Mouse (Mus musculus) embryonic facial prominence, embryonic 11.5 days (tissue): ENCODE results near the gene Ptgir. TPM values are rescaled to one million over a fixed set of nuclear protein-coding genes. Genes with fewer than 3 reads are reported as not detected.
A peak's percentile ranks its signal among the peaks of the same experiment; 100 is the strongest.

Experiments used
- ATAC-seq: fragments of 200-750 bp; cut with Nextera tagmentation; replicated peaks from 2 replicates; pipeline ENCODE4 v1.8.0; 2017; ENCODE audit warnings: low read depth; ENCODE audit not compliant: insufficient number of reproducible peaks, low FRiP score, low TSS enrichment
- DNase-seq: peaks from one replicate; pipeline ENCODE4 v3.0.0-alpha.2; 2015; ENCODE audit warnings: low spot score
- H3K27ac ChIP-seq: fragments of 300-500 bp; sonication (generic); replicated peaks from 2 replicates; pipeline ENCODE4 v1.5.1; 2014; ENCODE audit warnings: mild to moderate bottlenecking, low read depth, low read length, control low read depth
- H3K27me3 ChIP-seq: fragments of 300-500 bp; sonication (generic); 2 replicates; pipeline ENCODE4 v1.6.1; 2014; ENCODE audit warnings: mild to moderate bottlenecking, low read length, moderate library complexity, mixed read lengths; ENCODE audit not compliant: control insufficient read depth, insufficient read depth
- H3K36me3 ChIP-seq: fragments of 300-500 bp; sonication (generic); replicated peaks from 2 replicates; pipeline ENCODE4 v1.6.1; 2014; ENCODE audit warnings: low read depth, mild to moderate bottlenecking, low read length, moderate library complexity, mixed read lengths; ENCODE audit not compliant: control insufficient read depth, insufficient read depth
- H3K4me1 ChIP-seq: fragments of 300-500 bp; sonication (generic); 2 replicates; pipeline ENCODE4 v1.6.1; 2014; ENCODE audit warnings: low read length, mixed read lengths; ENCODE audit not compliant: control insufficient read depth, insufficient read depth
- H3K4me2 ChIP-seq: fragments of 300-500 bp; sonication (generic); 2 replicates; pipeline ENCODE4 v1.6.1; 2014; ENCODE audit warnings: low read depth, mild to moderate bottlenecking, control low read depth, low read length, moderate library complexity
- H3K4me3 ChIP-seq: fragments of 300-500 bp; sonication (generic); 2 replicates; pipeline ENCODE4 v1.5.1; 2014; ENCODE audit warnings: low read depth, low read length, control low read depth
- H3K9ac ChIP-seq: fragments of 300-500 bp; sonication (generic); replicated peaks from 2 replicates; pipeline ENCODE4 v1.6.1; 2014; ENCODE audit warnings: mild to moderate bottlenecking, control low read depth, low read length
- H3K9me3 ChIP-seq: fragments of 300-500 bp; sonication (generic); replicated peaks from 2 replicates; pipeline ENCODE4 v1.6.1; 2016; ENCODE audit warnings: mild to moderate bottlenecking, low read length, inconsistent platforms, mixed read lengths; ENCODE audit not compliant: control insufficient read depth
- WGBS: fragments of 180-500 bp; shearing (Covaris S2); extraction: QIAGEN DNeasy Blood & Tissue Kit; methylation state at CpG from one replicate; pipeline ENCODE4 v1.1.7; 2014; 5-methylcytosine and 5-hydroxymethylcytosine counted together
- polyA plus RNA-seq: library from polyadenylated mRNA; unstranded; fragments of >200 nt; fragmentation: Nextera tagmentation; extraction: Ambion mirVana; gene quantifications from 2 replicates; pipeline ENCODE4 v1.2.1, GENCODE M21; 2014

Gene Ptgir
- polyA plus RNA-seq, 1 experiment from 2014 or later, result 0.87 TPM

DNA sequence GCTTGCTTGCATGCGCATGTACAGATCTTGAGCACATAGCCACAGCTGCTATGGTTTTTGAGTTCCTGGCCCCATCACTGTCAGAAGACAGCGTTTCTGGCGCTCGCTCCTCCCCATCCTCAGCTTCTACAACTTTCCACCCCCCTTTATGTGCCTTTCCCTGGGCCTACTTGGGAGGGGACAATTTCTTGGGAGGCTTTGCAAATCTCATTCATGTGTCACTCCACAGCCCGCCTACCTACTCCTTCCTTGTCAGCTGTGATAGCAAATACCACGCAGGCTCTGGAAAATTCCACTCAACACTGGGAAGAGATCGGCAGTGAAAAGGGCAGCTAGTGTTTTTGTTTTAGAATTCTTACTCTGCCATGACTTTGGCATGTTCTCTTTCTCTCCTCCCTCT is 34.0 kb downstream of the Ptgir start:
- H3K4me3 ChIP-seq, result no peak overlapping the region
- H3K4me1 ChIP-seq, result no peaks in the 10 kb centered on the region
- DNase-seq (no peak), ATAC-seq (no peak)
- H3K9me3 ChIP-seq, result no peaks in the 10 kb centered on the region
- H3K4me2 ChIP-seq, result no peak overlapping the region
- no peak overlapping the region for H3K27ac ChIP-seq
- no peak overlapping the region for H3K9ac ChIP-seq
- no peaks in the 10 kb centered on the region for H3K36me3 ChIP-seq
- H3K27me3 ChIP-seq, result peaks cover 3% of the 10 kb centered on the region
- 50% methylated on average over 7 of the region's 7 CpGs for WGBS

GRCm38 (mm10) chr7:16942861-16943260 is 36.6 kb downstream of the Ptgir start:
- no peak for DNase-seq
- ATAC-seq, result no peak
- peaks cover 28% of the 10 kb centered on the region for H3K27me3 ChIP-seq
- 61% methylated on average over 4 of the region's 4 CpGs for WGBS
- no peak overlapping the region for H3K9ac ChIP-seq
- H3K4me1 ChIP-seq, result peaks cover 11% of the 10 kb centered on the region
- H3K4me3 ChIP-seq, result no peak overlapping the region
- no peak overlapping the region for H3K27ac ChIP-seq
- no peaks in the 10 kb centered on the region for H3K9me3 ChIP-seq
- no peak overlapping the region for H3K4me2 ChIP-seq
- no peaks in the 10 kb centered on the region for H3K36me3 ChIP-seq

- peaks cover 41% of the 10 kb centered on the region for H3K27me3 ChIP-seq
- no peaks in the 10 kb centered on the region for H3K9me3 ChIP-seq
- no peaks in the 10 kb centered on the region for H3K36me3 ChIP-seq
- H3K4me1 ChIP-seq, result peaks cover 11% of the 10 kb centered on the region
- WGBS, result 14% methylated on average over 36 of the region's 36 CpGs
- ATAC-seq (peak; percentile 88), DNase-seq (peak; percentile 95)
- H3K9ac ChIP-seq, result peak within 1 kb of the TSS; percentile 80
- no peak within 1 kb of the TSS for H3K27ac ChIP-seq
- peak within 1 kb of the TSS; percentile 63 for H3K4me3 ChIP-seq
- peak within 1 kb of the TSS; percentile 87 for H3K4me2 ChIP-seq
Measured at GRCm38 (mm10) chr7:16944061-16944807, 37.9 kb downstream of the Ptgir start, which contains the start of gene Pnmal2. Pnmal2 (plus strand) TSS chr7:16944682.

GRCm38 (mm10) chr7:16944808-16945315 is 38.6 kb downstream of the Ptgir start:
- Histone ChIP-seq H3K27me3 (peaks cover 46% of the 10 kb centered on the region), H3K27ac (no peak overlapping the region), H3K36me3 (no peaks in the 10 kb centered on the region), H3K4me3 (peak overlapping the region; percentile 63), H3K4me2 (peak overlapping the region; percentile 87), H3K9me3 (no peaks in the 10 kb centered on the region), H3K4me1 (peaks cover 11% of the 10 kb centered on the region), H3K9ac (peak overlapping the region; percentile 80)
- WGBS, result 1% methylated on average over 22 of the region's 22 CpGs
- no peak for ATAC-seq
- DNase-seq, result no peak

- Histone ChIP-seq H3K9ac (no peak overlapping the region; the same call in 1 of the 2 replicates), H3K27ac (no peak overlapping the region), H3K4me3 (peak overlapping the region; percentile 63), H3K27me3 (peaks cover 46% of the 10 kb centered on the region), H3K36me3 (no peaks in the 10 kb centered on the region), H3K9me3 (no peaks in the 10 kb centered on the region), H3K4me1 (peaks cover 11% of the 10 kb centered on the region), H3K4me2 (peak overlapping the region; percentile 87)
- no peak for ATAC-seq
- 9% methylated on average over 17 of the region's 17 CpGs for WGBS
- DNase-seq, result no peak
Measured at GRCm38 (mm10) chr7:16945419-16945818, 39.1 kb downstream of the Ptgir start.

GRCm38 (mm10) chr7:16946441-16947348 is 40.4 kb downstream of the Ptgir start:
- H3K27me3 ChIP-seq, result peaks cover 46% of the 10 kb centered on the region
- H3K9me3 ChIP-seq, result no peaks in the 10 kb centered on the region
- peak overlapping the region; percentile 46 for H3K9ac ChIP-seq
- H3K4me1 ChIP-seq, result peaks cover 11% of the 10 kb centered on the region
- no peaks in the 10 kb centered on the region for H3K36me3 ChIP-seq
- ATAC-seq (no peak), DNase-seq (peak; percentile 30)
- H3K4me2 ChIP-seq, result peak overlapping the region; percentile 67
- WGBS, result 3% methylated on average over 52 of the region's 53 CpGs
- H3K27ac ChIP-seq, result no peak overlapping the region
- H3K4me3 ChIP-seq, result peak overlapping the region; percentile 36

GRCm38 (mm10) chr7:16947349-16947895 is 41.1 kb downstream of the Ptgir start:
- Histone ChIP-seq H3K4me1 (peaks cover 11% of the 10 kb centered on the region), H3K4me2 (peak overlapping the region; percentile 67), H3K27ac (no peak overlapping the region; the same call in 1 of the 2 replicates), H3K36me3 (no peaks in the 10 kb centered on the region), H3K9ac (peak overlapping the region; percentile 46), H3K9me3 (no peaks in the 10 kb centered on the region), H3K4me3 (peak overlapping the region; percentile 36), H3K27me3 (peaks cover 46% of the 10 kb centered on the region)
- 9% methylated on average over 21 of the region's 22 CpGs for WGBS
- ATAC-seq, result no peak
- DNase-seq, result no peak
